Mouse (Mus musculus) kidney, embryonic 16.5 days (tissue): ENCODE data around the gene Gm17509. TPM values are rescaled to one million over a fixed set of nuclear protein-coding genes. Genes with fewer than 3 reads are reported as not detected.

ENCODE experiments used
- ATAC-seq: fragments of 200-750 bp; cut with Nextera tagmentation; 2 replicates; pipeline ENCODE4 v1.8.0; 2017; ENCODE audit warnings: moderate TSS enrichment; ENCODE audit not compliant: low FRiP score, low TSS enrichment
- H3K27ac ChIP-seq: fragments of 300-500 bp; sonication (generic); 2 replicates; pipeline ENCODE4 v1.5.1; 2014; ENCODE audit warnings: low read length
- H3K27me3 ChIP-seq: fragments of 300-500 bp; sonication (generic); 2 replicates; pipeline ENCODE4 v1.6.1; 2014; ENCODE audit warnings: low read length, control low read depth, mixed read lengths; ENCODE audit not compliant: insufficient read depth
- H3K36me3 ChIP-seq: fragments of 300-500 bp; sonication (generic); 2 replicates; pipeline ENCODE4 v1.6.1; 2014; ENCODE audit warnings: low read length, control low read depth, mixed read lengths; ENCODE audit not compliant: insufficient read depth
- H3K4me1 ChIP-seq: fragments of 300-500 bp; sonication (generic); 2 replicates; pipeline ENCODE4 v1.6.1; 2014; ENCODE audit warnings: low read length, control low read depth, mixed read lengths; ENCODE audit not compliant: insufficient read depth
- H3K4me2 ChIP-seq: fragments of 300-500 bp; sonication (generic); replicated peaks from 2 replicates; pipeline ENCODE4 v1.6.1; 2014; ENCODE audit warnings: low read depth, low read length
- H3K4me3 ChIP-seq: fragments of 300-500 bp; sonication (generic); 2 replicates; pipeline ENCODE4 v1.5.1; 2014; ENCODE audit warnings: mild to moderate bottlenecking, low read length
- H3K9ac ChIP-seq: fragments of 300-500 bp; sonication (generic); replicated peaks from 2 replicates; pipeline ENCODE4 v1.6.1; 2014; ENCODE audit warnings: low read length
- H3K9me3 ChIP-seq: fragments of 300-500 bp; sonication (generic); 2 replicates; pipeline ENCODE4 v1.6.1; 2016; ENCODE audit warnings: low read length, control low read depth
- WGBS: fragments of 180-500 bp; shearing (Covaris S2); extraction: QIAGEN DNeasy Blood & Tissue Kit; methylation state at CpG from one replicate; pipeline ENCODE4 v1.1.7; 2014; 5-methylcytosine and 5-hydroxymethylcytosine counted together
- polyA plus RNA-seq: library from polyadenylated mRNA; unstranded; fragments of >200 nt; fragmentation: Nextera tagmentation; extraction: Ambion mirVana; gene quantifications from 2 replicates; pipeline ENCODE4 v1.2.1, GENCODE M21; 2015

Gm17509 gene
- 0.19 and 0.21 TPM in 2 replicates for polyA plus RNA-seq

DNA sequence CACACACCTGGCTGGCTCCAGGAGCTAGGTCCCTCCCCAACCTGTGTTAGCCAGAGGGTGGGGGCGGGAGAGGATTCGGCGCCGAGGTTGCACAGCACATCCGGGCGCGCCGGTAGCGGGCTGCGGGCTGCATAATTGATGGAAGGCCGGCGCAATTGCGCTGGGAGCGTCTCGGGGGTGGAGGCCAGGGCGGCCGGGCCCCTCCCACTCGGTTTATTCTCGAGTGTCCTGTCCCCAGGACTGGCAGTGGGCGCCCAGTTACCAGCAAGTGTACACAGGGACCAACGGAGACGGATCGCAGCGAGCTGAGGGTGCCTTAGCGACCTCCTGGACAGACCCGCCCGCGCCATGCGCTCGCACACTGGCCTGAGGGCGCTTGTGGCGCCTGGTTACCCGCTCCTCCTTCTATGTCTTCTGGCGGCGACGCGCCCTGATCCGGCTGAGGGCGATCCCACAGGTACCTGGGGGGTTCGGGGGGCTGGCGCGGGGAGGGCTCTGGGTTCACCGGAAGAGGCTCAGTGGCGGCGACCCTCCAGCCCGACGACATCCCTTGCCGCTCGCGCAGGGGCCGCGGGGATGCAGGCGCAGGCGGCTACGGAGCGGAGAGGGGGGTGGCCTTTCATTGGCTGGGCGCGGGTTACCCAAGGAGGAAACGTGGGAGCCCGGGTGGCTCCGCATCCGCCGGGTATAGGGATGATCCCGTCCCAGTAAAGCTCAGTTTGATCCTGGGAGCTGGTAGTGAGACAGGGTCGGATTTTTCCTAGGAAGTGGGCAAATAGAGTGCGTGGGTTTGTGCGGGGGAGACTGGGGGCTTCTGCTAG lies at the start of gene Gm17509:
Gene Gm17509, minus strand, starts transcription at position 575 of the 821 bp plus-strand sequence.
- no peaks in the 10 kb centered on the region for H3K9me3 ChIP-seq
- peak within 1 kb of the TSS; percentile 81 for H3K4me3 ChIP-seq
- peak; percentile 82 for ATAC-seq
- H3K27ac ChIP-seq, result peak within 1 kb of the TSS; percentile 80
- H3K4me1 ChIP-seq, result peaks cover 13% of the 10 kb centered on the region
- peak within 1 kb of the TSS; percentile 78 for H3K9ac ChIP-seq
- H3K27me3 ChIP-seq, result peaks cover 20% of the 10 kb centered on the region; the same call in 1 of the 2 replicates
- no peaks in the 10 kb centered on the region for H3K36me3 ChIP-seq
- H3K4me2 ChIP-seq, result peak within 1 kb of the TSS; percentile 93
- WGBS, result under 1% methylated on average over 66 of the region's 67 CpGs

DNA sequence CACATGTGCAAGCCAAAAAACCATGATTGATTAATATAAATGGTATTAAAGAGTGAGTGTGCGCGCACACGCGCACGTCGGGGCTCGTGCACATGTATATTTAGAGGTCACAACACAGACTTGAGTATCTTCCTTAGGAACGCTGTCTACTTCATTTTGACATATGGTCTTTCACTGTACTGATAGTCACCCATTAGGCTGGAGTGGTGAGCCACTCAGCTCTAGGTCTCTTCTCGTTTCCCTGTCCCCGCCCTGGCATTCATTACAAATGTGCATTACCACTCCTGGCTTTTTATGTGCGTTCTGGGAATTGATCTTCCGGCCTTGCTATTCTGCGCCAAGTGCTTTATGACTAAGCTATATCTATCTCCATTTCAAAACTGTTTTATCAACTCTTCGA lies 47.1 kb upstream of the Gm17509 start:
- 93% methylated on average over 14 of the region's 14 CpGs for WGBS
- no peak overlapping the region for H3K4me3 ChIP-seq
- no peaks in the 10 kb centered on the region for H3K36me3 ChIP-seq
- no peak for ATAC-seq
- no peak overlapping the region for H3K27ac ChIP-seq
- no peaks in the 10 kb centered on the region for H3K9me3 ChIP-seq
- H3K4me1 ChIP-seq, result no peaks in the 10 kb centered on the region
- no peaks in the 10 kb centered on the region for H3K27me3 ChIP-seq
- no peak overlapping the region for H3K4me2 ChIP-seq
- no peak overlapping the region for H3K9ac ChIP-seq

DNA sequence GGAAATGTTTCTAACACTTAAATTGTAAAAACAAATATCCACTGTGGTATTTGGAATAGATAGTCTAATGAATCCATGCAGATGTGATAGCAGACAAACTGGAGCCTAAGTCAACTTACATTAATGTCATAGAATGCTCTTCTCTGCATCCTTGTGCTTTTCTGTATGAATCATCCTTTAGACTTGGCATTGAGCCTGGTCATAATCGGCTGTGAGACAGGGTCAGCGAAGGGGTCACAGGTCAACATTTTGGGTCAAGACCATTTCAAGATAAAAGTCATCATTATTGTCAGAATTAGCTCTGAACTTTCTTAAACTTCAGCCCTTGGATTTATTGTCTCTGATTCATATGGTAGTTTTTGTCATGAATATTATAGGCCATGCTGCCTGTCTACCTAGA lies 45.3 kb upstream of the Gm17509 start:
- no peaks in the 10 kb centered on the region for H3K36me3 ChIP-seq
- H3K4me3 ChIP-seq, result no peak overlapping the region
- no peak overlapping the region for H3K4me2 ChIP-seq
- no peak overlapping the region for H3K27ac ChIP-seq
- ATAC-seq, result no peak
- 56% methylated on average over 2 of the region's 2 CpGs for WGBS
- H3K27me3 ChIP-seq, result no peaks in the 10 kb centered on the region
- H3K9me3 ChIP-seq, result no peaks in the 10 kb centered on the region
- no peak overlapping the region for H3K9ac ChIP-seq
- no peaks in the 10 kb centered on the region for H3K4me1 ChIP-seq

DNA sequence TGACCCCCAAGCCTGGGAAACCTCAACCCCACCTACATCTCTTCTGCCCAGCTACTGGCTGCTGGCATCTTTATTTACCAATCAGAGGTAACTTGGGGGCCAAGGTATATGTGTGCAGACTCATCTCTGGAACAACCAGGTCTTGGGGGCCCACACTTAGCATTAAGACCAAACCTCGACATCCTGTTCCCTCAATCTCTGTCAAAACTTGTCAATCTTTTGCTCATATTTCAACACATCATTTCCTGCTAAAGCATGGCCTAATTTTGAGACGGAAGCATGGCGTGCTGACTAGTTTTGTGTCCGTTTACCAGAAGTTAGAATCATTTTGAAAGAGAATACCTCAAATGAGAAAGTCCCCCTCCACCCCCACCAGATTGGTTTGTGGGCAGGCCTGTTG lies 39.8 kb upstream of the Gm17509 start:
- H3K27ac ChIP-seq, result no peak overlapping the region
- no peaks in the 10 kb centered on the region for H3K36me3 ChIP-seq
- H3K9me3 ChIP-seq, result no peaks in the 10 kb centered on the region
- H3K4me3 ChIP-seq, result no peak overlapping the region
- 88% methylated on average over 4 of the region's 4 CpGs for whole genome bisulfite sequencing
- no peaks in the 10 kb centered on the region for H3K27me3 ChIP-seq
- no peak for ATAC-seq
- no peak overlapping the region for H3K9ac ChIP-seq
- H3K4me2 ChIP-seq, result no peak overlapping the region
- no peaks in the 10 kb centered on the region for H3K4me1 ChIP-seq

DNA sequence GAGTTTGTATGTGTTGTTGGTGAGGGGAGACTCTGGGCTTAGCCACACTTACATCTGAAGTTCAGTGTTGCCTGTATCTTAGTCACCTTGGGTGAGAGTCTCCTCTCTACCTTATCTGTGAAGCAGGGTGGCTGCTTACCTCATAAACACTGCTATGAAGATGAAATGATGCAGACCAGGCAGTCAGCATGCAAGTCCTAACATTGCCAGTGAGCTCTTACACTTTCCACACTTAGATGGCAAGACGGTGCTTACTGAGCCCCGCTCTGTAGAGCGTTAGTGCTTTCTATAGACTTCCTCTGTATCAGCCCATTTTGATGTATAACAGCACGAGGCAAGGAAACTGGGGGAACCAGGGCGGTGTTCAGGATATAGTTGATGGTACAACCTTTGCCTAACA lies 21.7 kb upstream of the Gm17509 start:
- no peaks in the 10 kb centered on the region for H3K36me3 ChIP-seq
- H3K9ac ChIP-seq, result no peak overlapping the region
- no peaks in the 10 kb centered on the region for H3K4me1 ChIP-seq
- no peaks in the 10 kb centered on the region for H3K27me3 ChIP-seq
- 82% methylated on average over 5 of the region's 5 CpGs for WGBS
- no peak overlapping the region for H3K4me2 ChIP-seq
- H3K27ac ChIP-seq, result no peak overlapping the region
- no peak for ATAC-seq
- H3K9me3 ChIP-seq, result no peaks in the 10 kb centered on the region
- no peak overlapping the region for H3K4me3 ChIP-seq

DNA sequence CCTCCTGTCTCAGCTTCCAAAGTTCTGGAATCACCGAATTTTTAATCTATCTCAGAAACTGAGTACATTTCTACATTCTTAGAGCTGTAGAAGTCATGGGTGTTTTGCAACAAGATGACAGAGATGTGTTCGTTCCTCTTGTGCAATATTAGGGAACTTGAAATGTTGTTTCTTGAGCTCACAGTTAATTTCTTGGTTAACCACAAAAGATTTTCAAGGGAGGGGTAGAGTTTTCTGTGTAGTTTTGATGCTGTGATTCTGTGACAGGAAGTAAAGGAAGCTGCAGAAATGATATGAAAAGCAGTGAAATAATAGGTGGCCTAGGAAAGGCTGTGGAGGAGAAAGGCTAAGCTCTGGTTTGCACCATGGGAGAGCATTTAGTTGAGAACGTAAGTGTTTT lies 21.2 kb upstream of the Gm17509 start:
- no peak overlapping the region for H3K9ac ChIP-seq
- WGBS, result 88% methylated on average over 3 of the region's 3 CpGs

DNA sequence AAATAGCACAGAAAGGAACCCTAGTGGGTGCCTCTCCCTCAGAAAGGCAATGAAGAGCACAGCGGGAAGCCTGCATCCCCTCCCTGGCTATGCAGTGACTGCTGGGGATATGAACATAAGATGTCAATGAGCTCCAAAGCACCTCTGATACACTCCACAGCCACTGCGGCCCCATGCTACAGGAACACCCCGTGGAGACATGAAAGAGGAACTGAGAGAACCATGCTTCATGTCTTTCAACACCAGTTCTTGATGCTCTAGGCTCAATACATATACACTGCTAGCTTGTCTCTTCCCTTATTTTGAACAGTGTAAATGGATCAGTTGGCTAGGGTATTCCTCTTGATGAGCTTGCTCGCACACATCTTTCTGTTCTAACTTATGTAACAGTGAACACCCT lies 16.2 kb upstream of the Gm17509 start:
- 86% methylated on average over 4 of the region's 4 CpGs for WGBS
- Histone ChIP-seq H3K4me3 (no peak overlapping the region), H3K9me3 (no peaks in the 10 kb centered on the region), H3K4me2 (no peak overlapping the region), H3K36me3 (no peaks in the 10 kb centered on the region), H3K4me1 (peaks cover 14% of the 10 kb centered on the region), H3K9ac (no peak overlapping the region), H3K27ac (no peak overlapping the region), H3K27me3 (no peaks in the 10 kb centered on the region)
- no peak for ATAC-seq

More for the DNA sequence above, 21.2 kb upstream of the Gm17509 start:
- Histone ChIP-seq H3K27ac (no peak overlapping the region), H3K9me3 (no peaks in the 10 kb centered on the region), H3K4me1 (no peaks in the 10 kb centered on the region), H3K4me2 (no peak overlapping the region), H3K27me3 (no peaks in the 10 kb centered on the region), H3K36me3 (no peaks in the 10 kb centered on the region), H3K4me3 (no peak overlapping the region)
- ATAC-seq, result no peak

DNA sequence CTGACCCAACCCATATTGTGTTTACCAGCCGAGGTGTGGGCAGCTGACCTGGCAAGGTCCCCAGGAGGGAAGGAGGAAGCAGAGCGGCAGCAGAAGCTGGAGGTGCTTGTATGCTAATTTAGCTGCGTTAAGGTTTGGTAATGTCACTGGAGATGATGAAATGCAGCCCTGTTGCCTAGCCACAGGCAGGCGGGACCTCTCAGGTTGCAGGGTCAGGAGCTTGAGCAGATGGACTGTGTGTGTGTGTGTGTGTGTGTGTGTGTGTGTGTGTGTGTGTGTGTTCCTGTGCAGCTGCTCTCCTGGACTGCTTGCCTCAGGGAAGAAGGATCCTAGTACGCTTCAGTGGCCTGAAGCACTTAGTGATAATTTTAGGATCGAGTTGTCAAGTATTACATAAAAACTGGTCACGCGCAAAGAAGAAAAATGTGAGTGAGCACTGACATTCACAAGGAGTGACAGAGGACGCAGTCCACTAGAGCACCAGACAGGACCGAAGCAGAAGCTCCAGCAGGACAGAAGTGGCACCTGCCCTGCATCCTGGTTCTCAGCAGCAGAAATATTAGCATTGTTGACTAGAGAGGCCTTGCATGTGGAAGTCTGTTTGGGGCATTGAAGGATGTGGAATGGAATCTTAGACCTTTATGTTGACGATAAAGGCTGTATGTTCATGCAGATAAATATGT lies 14.8 kb upstream of the Gm17509 start:
- peak; percentile 93 for ATAC-seq
- H3K9ac ChIP-seq, result no peak overlapping the region
- H3K36me3 ChIP-seq, result no peaks in the 10 kb centered on the region
- no peaks in the 10 kb centered on the region for H3K9me3 ChIP-seq
- H3K27ac ChIP-seq, result 0 out of 2 replicates have a peak overlapping the region, but pooled peaks have one; percentile 41
- 0 out of 2 replicates have a peak overlapping the region, but pooled peaks have one; percentile 10 for H3K4me2 ChIP-seq
- no peaks in the 10 kb centered on the region for H3K27me3 ChIP-seq
- H3K4me3 ChIP-seq, result no peak overlapping the region
- WGBS, result 22% methylated on average over 11 of the region's 11 CpGs
- H3K4me1 ChIP-seq, result peaks cover 21% of the 10 kb centered on the region

DNA sequence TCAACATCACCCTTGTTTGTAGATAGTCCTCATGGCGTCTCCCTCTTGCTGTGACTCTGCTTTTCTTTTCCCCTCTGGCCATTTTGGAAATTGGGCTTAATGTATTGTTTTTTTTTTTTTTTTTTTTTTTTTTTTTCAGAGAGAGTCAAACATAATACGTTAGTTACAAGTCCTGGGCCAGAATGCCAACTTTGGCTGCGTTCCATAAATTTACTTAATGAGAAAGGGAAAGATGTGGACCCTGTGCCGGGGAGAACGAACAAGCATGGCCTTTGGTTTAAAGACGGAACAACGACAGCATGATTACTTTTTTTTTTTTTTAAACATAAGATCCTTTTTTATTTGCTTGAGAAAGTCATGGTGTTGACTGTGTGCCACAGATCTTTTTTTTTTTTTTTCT lies 13.6 kb upstream of the Gm17509 start:
- ATAC-seq, result no peak
- H3K4me2 ChIP-seq, result no peak overlapping the region
- H3K9ac ChIP-seq, result no peak overlapping the region
- no peak overlapping the region for H3K4me3 ChIP-seq
- H3K4me1 ChIP-seq, result peaks cover 21% of the 10 kb centered on the region
- H3K27ac ChIP-seq, result no peak overlapping the region
- no peaks in the 10 kb centered on the region for H3K9me3 ChIP-seq
- WGBS, result 58% methylated on average over 7 of the region's 7 CpGs
- no peaks in the 10 kb centered on the region for H3K36me3 ChIP-seq
- H3K27me3 ChIP-seq, result no peaks in the 10 kb centered on the region

DNA sequence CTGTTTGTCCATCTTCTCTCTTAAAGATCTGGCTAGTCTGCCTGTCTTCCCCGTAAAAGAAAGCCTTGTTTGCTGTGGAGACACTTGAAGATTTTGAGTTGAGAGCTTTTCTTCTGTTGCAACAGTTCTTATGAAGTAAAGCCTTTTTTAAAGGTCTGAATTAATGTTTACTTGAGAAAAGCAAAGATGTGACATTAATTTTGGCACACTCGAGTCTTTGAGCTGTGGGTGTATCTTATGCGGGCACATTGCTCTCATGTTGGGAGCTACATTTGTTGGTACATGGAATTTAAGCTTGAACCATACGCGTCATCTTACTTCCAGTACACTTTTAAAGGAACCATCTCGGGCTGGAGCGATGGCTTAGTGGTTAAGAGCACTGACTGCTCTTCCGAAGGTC lies 12.9 kb upstream of the Gm17509 start:
- no peak overlapping the region for H3K4me2 ChIP-seq
- H3K36me3 ChIP-seq, result no peaks in the 10 kb centered on the region
- WGBS, result 92% methylated on average over 8 of the region's 8 CpGs
- H3K27ac ChIP-seq, result peak overlapping the region; percentile 39
- no peaks in the 10 kb centered on the region for H3K27me3 ChIP-seq
- peaks cover 21% of the 10 kb centered on the region for H3K4me1 ChIP-seq
- no peak overlapping the region for H3K4me3 ChIP-seq
- H3K9me3 ChIP-seq, result no peaks in the 10 kb centered on the region
- ATAC-seq, result no peak
- no peak overlapping the region for H3K9ac ChIP-seq
